Mouse (Mus musculus): ENCODE measurements around the gene Vmo1.

Gene Vmo1

GRCm38 (mm10) chr11:70467902-70468619 is 46.4 kb downstream of the Vmo1 start:
- no peak for DNase-seq

GRCm38 (mm10) chr11:70465824-70466223 is 48.6 kb downstream of the Vmo1 start:
- no peak for DNase-seq

- no peak for DNase-seq
Measured at GRCm38 (mm10) chr11:70465211-70465610, 49.2 kb downstream of the Vmo1 start.

DNA sequence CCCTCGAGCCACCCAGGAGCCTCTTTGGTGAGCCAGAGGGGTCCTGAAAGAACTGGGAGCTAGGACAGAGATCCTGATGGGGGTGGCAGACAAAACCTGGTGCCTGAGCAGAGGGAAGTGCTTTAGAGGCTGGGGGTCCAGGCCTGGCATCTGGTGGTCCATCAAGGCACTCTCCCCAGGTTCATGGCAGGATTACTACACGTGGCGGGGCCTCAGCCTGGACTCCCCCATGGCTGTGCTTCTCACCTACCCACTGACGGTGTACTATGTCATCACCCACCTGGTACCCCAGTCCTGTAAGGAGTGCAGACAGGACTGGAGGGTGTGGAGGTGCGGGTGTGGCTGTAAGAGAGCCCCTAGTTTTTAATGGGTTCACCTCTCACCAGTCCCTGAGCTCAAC is 50.4 kb downstream of the Vmo1 start:
- no peak for DNase-seq
